Mouse (Mus musculus) erythroblast, embryonic 14.5 days (primary cell): ENCODE results near the gene Hist2h3c1.

Experiments used
- GATA1 ChIP-seq: IDR thresholded peaks from 2 replicates; pipeline ENCODE4 v1.6.1; 2012; ENCODE audit warnings: low read length, inconsistent platforms, mixed read lengths
- TAL1 ChIP-seq: IDR thresholded peaks from 3 replicates; pipeline ENCODE4 v1.6.1; 2012; ENCODE audit warnings: low read length, inconsistent platforms, mixed read lengths

DNA sequence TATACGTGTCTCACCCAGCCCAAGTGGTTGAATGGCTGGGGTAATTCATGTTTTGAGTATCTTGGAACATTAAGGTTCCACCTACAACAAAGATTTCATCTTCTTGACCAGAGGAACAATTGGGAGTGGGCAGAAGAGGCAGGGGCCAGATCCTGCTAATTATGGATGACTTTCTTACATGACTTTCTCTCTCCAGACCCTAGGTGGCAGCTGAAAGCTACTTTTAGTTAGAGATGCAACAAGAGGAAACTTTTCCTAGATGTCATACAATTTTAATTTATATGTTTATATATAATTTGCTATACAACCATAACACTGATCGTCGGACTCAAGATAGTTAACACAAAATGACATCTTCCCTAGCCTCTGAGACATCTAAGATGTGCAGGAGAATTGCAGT, 38.7 kb upstream of the Hist2h3c1 start:
- TF ChIP-seq GATA1 (no peak), TAL1 (no peak)
